Mouse (Mus musculus): Measurements from ENCODE around the gene Idh2. TPM values are rescaled to one million over a fixed set of nuclear protein-coding genes. Genes with fewer than 3 reads are reported as not detected.

The Idh2 gene
- total RNA-seq, 2 experiments from 2014 or later: 44.8 to 45.6 TPM

- intact Hi-C loops (cut with DNase I): no loop called here
Observed at GRCm38 (mm10) chr7:80091866-80092210, 23.4 kb downstream of the Idh2 start.

GRCm38 (mm10) chr7:80091004-80091865 lies 24.0 kb downstream of the Idh2 start:
- intact Hi-C loops (cut with DNase I): no loop called here
- no peak for DNase-seq (ENCODE audit: extremely low spot score in 1 of 2, low spot score in 2 of 2)

More at GRCm38 (mm10) chr7:80091866-80092210, 23.4 kb downstream of the Idh2 start:
- DNase-seq (ENCODE audit: extremely low spot score in 1 of 2, low spot score in 2 of 2): no peak

GRCm38 (mm10) chr7:80090191-80091003 lies 24.8 kb downstream of the Idh2 start:
- no peak for DNase-seq (ENCODE audit: extremely low spot score in 1 of 2, low spot score in 2 of 2)
- intact Hi-C loops (cut with DNase I): no loop called here

- DNase-seq (ENCODE audit: extremely low spot score in 1 of 2, low spot score in 2 of 2): no peak
- intact Hi-C loops (cut with DNase I): loop anchor here (10.0 kb wide), 1 partner anchor 153 kb away; the partner anchor contains the start of gene Arpin
Observed at GRCm38 (mm10) chr7:80088191-80088590, 27.0 kb downstream of the Idh2 start.

GRCm38 (mm10) chr7:80085970-80086715 lies 29.0 kb downstream of the Idh2 start:
- intact Hi-C loops (cut with DNase I): loop anchor here (10.0 kb wide), 1 partner anchor 151 kb away; the partner anchor contains the start of gene Arpin
- no peak for DNase-seq (ENCODE audit: extremely low spot score in 1 of 2, low spot score in 2 of 2)

- intact Hi-C loops (cut with DNase I): loop anchor here (5.0 to 10.0 kb wide), 2 partner anchors 57 to 150 kb away; partner anchors contain the start of gene Arpin
- peak in 1 of 2 experiments; percentile 75 for DNase-seq (ENCODE audit: extremely low spot score in 1 of 2, low spot score in 2 of 2)
Observed at GRCm38 (mm10) chr7:80084484-80084931, 30.7 kb downstream of the Idh2 start.

- intact Hi-C loops (cut with DNase I): loop anchor here (5.0 to 10.0 kb wide), 2 partner anchors 55 to 147 kb away; partner anchors contain the start of gene Arpin
- DNase-seq (ENCODE audit: extremely low spot score in 1 of 2, low spot score in 2 of 2): no peak
Observed at GRCm38 (mm10) chr7:80081586-80082554, 33.3 kb downstream of the Idh2 start.

- DNase-seq (ENCODE audit: extremely low spot score in 1 of 2, low spot score in 2 of 2): peak; percentile 67 to 96
- intact Hi-C loops (cut with DNase I): no loop called here
Observed at GRCm38 (mm10) chr7:80078792-80079301, 36.3 kb downstream of the Idh2 start.

GRCm38 (mm10) chr7:80077801-80078200 lies 37.4 kb downstream of the Idh2 start:
- intact Hi-C loops (cut with DNase I): no loop called here
- no peak for DNase-seq (ENCODE audit: extremely low spot score in 1 of 2, low spot score in 2 of 2)

- intact Hi-C loops (cut with DNase I): no loop called here
- DNase-seq (ENCODE audit: extremely low spot score in 1 of 2, low spot score in 2 of 2): no peak
Observed at GRCm38 (mm10) chr7:80076961-80077716, 38.1 kb downstream of the Idh2 start.

GRCm38 (mm10) chr7:80075946-80076583 lies 39.1 kb downstream of the Idh2 start:
- no peak for DNase-seq (ENCODE audit: extremely low spot score in 1 of 2, low spot score in 2 of 2)
- intact Hi-C loops (cut with DNase I): no loop called here

GRCm38 (mm10) chr7:80074921-80075441 lies 40.2 kb downstream of the Idh2 start:
- intact Hi-C loops (cut with DNase I): no loop called here
- no peak for DNase-seq (ENCODE audit: extremely low spot score in 1 of 2, low spot score in 2 of 2)

GRCm38 (mm10) chr7:80073506-80073905 lies 41.7 kb downstream of the Idh2 start:
- intact Hi-C loops (cut with DNase I): no loop called here
- DNase-seq (ENCODE audit: extremely low spot score in 1 of 2, low spot score in 2 of 2): no peak

- intact Hi-C loops (cut with DNase I): no loop called here
- peak in 1 of 2 experiments; percentile 68 for DNase-seq (ENCODE audit: extremely low spot score in 1 of 2, low spot score in 2 of 2)
Observed at GRCm38 (mm10) chr7:80072297-80072696, 42.9 kb downstream of the Idh2 start.

GRCm38 (mm10) chr7:80071209-80071608 lies 44.0 kb downstream of the Idh2 start:
- intact Hi-C loops (cut with DNase I): no loop called here
- no peak for DNase-seq (ENCODE audit: extremely low spot score in 1 of 2, low spot score in 2 of 2)
